Mouse (Mus musculus) layer of hippocampus, adult 11-12 months (tissue): ENCODE measurements around the gene Pde2a.

ENCODE experiments used
- DNase-seq: peaks from one replicate; pipeline ENCODE4 v3.0.0; 2022; ENCODE audit warnings: low spot score

The Pde2a gene

DNA sequence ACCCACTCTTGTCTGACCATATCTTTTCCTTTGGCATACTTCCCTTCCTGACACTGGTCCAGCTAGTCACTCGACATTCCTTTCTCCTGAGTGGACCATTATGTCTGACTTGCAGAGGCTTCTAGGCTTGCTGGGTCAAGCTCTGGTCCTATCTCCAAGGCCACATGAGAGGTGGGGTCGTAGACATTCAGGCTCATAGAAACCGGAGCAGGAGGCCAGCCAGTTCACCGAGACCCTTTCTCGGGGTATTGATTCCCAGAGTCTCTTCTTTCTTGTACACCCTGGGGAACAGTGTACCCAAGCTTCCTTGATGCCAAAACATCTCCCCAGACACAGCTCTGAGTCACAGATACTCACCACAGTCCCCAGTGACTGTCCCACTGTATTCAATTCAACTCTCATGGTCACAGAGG lies 52.9 kb downstream of the Pde2a start:
- DNase-seq = no peak

DNA sequence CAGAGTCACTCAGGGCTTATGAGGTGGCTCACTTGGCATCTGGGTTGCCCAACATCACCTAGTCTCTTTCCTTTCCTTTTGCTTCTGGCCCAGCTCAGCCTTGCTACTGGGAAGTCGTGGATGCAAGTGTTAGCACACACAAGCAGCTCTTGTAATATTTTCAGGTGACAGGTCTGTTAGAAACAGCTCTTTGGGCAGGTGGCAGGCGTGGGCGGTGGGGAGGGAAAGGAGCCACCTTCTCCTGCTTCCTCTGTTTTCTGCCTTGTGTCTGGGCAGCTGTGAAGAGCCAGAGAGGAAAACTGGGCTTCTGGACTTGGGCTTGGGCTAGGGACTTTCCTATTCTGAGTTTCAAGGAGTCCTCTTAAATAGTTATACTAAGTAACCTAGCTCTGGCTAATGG lies 54.5 kb downstream of the Pde2a start:
- DNase-seq = no peak

DNA sequence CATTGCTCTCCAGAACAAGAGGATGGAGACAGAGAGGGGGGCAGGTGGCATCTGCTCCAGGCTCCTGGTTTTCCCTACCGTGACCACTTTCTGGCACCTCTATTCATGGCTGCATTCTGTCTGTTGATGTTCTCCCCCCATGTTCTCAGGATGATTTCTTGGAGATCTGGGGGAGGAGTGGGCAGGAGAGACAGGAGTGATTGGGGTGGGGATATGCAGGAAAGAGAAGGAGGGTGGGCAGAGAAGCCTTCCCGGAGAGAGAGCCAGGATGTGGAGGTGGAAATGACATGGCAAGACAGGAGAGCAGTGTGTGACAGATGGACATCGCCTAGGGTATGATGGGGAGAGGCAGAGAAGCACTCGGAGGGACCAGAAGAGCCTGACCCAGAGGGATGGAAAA lies 55.0 kb downstream of the Pde2a start:
- no peak for DNase-seq

DNA sequence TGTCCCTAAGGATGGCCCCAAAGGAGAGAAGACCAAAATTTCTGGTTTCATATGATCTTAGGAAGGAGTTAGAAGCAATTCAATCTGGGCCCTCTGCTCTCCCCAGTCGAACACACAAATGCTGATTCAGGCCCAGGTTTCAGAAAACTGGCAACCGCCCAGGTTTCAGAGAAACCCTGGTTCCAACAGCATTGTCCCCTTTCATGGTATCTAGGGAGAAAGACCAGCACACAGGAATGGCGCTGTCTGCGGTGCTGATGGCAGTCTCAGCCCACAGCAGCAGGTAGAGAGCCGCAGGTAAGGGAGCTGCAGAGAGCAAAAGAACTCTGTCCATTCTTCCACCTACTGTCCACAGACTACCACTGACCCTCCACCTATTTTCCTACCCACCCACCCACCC lies 55.7 kb downstream of the Pde2a start:
- no peak for DNase-seq

DNA sequence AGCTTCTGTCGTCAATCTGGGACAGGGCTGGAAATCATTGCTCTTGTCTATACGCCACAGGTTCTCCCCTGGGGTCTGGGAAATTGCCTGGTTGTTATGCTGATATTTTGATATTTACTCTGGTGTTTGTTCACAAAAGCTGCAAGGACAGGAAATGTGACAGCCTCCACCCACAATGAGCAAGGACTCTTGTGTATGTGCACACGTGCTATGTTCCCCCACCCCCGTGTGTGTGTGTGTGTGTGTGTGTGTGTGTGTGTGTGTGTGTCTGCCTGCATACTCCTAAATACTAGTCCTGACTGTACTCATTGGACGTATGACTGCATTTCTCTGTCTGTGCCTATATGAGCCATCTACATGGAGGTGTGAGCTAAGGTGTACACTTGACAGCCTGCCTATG lies 56.6 kb downstream of the Pde2a start:
- DNase-seq = no peak

DNA sequence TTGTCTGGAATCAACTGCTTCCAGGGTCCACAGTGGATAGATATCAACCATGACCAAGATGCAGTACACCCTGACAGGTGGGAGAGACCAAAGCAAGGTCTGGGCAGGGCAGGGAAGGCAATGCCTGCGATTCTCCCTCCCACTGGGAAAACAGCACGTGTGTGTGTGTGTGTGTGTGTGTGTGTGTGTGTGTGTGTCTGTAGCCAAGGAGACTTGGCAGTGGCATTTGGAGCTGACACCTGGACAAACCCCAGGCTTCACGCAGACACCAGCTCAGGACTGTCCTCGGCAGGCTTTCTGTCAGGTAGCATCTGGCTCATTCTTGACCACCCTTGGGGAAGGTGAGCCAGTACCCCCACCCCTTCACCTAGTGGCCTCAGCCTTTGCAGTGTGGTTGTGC lies 58.4 kb downstream of the Pde2a start:
- DNase-seq = no peak

DNA sequence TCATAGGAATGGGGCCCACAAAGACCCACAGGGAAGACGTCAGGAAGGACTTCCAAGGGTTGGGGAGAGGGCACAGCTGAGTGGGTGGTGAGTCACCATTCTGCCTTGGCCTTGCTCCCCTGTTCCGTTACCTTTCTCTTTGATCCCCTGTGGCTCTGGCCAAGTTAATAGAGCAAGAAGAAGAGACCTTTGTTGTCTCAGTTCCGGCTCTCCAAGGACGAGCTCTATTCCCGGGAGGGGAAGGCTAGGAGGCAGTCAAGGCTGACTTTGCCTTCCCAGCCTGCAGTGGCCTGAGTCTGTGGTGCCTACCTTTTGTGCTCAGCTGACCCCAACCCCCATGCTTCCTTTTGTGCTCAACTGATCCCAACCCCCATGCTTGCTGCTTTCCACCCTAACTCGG lies 59.2 kb downstream of the Pde2a start:
- no peak for DNase-seq

DNA sequence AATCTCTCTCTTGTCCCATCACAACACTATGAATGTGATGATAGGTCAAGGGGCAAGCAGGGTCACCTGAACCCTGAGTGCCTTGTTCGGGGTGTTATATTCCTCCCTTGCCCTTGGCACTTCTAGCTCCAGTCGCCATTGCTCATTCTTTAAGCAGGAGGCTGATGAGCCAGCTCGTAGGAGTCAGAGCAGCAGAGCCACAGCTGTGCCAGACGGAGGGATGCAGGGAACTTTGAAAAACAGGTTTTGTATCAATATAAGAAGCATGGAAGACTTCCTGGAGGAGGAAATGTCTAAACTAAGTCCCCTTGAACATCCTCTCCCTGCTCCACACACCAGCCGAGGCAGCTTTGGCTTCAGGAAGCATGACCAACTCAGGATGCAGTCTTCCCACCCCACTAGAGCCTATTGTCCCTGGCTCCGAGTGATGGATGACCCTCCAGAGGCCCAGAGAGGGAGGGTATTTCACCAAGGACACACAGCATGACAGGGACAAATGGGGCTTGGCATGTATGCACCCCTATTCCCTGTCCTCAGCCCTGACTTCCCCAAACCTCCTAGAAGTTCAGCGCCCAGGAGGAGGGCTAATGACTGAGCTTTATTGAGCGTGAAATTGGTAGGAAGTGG lies 60.5 kb downstream of the Pde2a start:
- DNase-seq = no peak

DNA sequence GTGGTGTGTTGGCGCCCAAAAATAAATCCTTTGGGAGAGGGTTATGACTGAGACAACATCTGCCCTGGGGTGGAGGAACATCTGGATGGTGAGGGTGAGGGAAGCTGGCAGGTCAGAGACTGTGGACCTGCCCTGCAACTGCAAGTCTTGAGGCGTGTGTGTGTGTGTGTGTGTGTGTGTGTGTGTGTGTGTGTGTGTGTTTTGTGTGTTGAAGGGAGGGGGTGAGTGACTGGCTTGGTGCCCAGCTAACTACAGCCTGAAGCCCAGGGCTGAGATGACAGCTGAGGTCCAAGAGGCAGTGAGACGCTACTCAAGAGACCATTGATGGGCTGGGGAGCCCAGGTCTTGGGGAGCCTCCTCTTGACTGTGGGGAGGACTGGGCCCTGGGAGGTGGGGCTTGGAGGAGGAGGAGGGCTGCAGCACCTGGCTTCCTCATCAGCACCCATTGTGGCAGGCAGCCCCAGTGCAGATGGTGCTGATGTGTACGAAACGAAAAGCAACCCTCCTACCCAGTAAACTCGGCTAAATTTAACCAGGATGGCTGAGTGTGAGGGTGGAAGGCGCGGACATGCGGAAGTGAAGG lies 61.1 kb downstream of the Pde2a start:
- DNase-seq = peak; percentile 53

DNA sequence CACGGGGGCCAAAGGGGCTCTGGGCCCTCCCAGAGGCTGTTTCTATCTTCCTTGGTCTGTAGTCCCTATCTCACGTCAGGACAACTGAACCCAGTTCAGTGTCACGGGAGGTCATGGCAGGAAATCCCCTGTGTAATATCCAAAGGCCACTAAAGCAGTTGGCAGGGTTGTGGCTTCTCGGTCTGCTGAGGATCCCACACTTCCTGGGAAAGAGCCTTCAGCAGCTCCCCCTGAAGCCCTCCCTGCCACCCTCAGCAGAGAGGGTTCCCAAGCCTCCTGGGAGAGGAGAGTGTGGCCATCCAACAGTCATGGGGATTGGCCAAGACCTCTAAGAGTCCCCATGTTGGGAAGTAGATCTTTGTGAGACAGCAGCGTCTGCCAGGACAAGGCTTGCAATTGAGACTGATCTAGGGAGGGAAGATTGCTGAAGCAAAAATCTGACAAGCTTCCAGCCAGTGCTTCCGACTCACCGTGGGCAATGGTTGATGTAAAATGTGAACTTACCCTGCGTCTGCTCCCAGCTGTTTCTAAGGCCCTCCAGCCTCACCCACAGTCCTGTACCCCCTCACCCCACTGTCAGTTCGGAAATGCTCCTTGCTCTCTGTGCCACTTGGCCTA lies 62.1 kb downstream of the Pde2a start:
- no peak for DNase-seq

DNA sequence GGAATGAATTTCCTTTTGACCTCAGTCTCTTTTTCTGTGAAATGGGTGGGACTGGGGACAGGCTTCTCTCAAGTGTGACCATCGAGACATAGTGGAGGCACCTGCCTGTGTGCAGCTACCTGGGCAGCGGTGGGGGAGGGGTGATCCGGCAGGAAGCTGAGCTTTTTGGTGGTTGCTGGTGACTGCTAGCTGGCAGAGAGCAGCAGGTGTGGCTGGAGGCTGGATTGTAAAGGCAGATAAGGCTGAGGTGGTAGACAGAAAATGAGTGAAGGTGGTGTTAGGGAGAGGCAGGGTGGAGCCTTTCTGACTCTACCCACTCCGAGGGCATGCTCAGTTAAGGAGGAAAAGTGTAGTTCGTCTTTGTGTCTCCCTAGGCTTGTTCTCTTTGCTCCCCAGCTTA lies 65.6 kb downstream of the Pde2a start:
- DNase-seq = no peak

DNA sequence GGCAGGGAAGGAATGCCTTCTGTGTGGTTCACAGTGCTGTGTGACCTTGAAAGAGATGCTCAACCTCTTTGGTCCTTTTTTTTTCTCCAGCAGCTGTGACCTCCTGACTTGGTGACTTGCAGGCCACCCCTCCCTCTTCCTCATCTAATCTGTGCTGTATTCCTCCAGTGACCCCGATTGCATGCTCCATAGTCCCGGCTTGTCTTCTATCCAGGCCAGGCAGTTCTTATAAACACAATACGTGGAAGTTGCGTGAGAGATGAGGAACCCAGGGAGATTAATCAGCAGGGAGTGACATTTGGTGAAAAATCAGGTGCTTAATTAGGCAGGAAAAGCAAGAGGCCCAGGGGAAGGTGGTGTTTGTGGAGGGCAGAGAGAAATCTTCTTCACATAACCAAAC lies 69.5 kb downstream of the Pde2a start:
- DNase-seq = no peak

DNA sequence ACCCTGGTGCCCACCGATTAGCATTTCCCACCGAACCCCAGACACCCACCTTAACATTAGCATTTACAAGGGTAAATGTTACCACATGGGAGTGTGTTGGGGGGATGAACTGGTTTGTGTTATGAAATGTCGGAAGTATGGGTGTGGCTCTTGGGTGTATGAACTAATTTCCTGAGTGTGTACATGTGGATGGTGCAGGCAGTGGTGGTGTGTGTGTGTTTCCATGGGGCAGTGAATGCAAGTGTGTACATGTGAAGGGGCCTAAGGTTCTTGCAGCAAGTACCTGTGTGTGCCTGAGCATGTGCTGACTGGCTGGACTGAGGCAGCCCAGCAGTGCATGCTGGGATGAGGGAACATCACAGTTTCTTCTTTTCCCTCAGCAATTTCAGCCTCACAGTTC lies 76.9 kb downstream of the Pde2a start:
- no peak for DNase-seq

DNA sequence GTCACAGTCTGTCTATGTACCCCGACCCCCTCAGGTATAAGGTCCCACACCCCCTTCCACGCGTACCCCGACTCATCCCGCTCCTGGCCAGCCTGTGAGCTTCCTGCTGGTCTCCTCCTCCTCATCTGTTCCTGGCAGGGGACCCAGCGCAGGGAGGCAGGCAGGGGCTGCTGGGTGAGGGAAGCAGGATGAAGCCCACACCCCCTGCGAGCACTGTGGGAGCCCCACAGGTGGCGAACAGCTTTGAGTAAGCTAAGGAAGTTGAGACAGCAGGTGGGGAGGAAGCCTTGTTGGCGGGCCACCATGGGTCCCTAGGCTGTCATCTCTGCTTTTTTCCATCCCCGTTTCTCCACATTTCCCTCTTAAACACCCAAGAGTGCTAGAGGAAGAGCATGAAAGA lies 77.8 kb downstream of the Pde2a start:
- DNase-seq = no peak

DNA sequence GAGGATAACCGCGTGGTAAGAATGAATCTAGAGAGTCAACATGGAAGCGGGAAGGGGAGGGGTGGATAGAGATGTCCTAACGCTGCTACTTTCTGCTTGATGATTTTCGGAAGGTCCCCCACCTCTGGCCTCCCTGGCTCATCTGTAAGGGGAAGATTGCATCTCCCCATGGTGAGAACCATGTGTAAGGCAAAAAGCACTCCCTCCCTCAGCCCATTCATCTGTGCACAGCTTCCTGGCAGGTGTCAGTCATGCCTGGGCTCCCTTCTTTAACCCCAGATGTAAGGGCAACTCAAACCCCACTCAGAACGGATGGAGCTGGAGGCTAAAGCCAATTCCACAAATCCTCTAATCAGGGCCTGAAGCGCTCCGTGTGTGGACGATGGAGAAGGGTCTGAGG lies 78.2 kb downstream of the Pde2a start:
- DNase-seq = no peak

DNA sequence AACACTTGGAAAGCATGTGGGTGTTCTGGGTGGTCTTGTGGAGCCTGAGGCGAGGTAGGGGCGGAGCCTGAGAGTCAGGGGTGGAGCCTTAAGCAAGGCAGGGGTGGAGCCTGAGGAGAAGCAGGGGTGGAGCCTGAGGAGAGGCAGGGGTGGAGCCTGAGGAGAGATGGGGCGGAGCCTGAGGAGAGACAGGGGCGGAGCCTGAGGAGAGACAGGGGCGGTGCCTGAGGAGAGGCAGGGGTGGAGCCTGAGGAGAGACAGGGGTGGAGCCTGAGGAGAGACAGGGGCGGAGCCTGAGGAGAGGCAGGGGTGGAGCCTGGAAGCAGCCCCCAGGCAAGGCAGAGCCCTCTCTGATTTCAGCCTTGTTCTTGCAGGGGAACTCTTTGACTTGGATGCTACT lies 79.7 kb downstream of the Pde2a start:
- DNase-seq = no peak

DNA sequence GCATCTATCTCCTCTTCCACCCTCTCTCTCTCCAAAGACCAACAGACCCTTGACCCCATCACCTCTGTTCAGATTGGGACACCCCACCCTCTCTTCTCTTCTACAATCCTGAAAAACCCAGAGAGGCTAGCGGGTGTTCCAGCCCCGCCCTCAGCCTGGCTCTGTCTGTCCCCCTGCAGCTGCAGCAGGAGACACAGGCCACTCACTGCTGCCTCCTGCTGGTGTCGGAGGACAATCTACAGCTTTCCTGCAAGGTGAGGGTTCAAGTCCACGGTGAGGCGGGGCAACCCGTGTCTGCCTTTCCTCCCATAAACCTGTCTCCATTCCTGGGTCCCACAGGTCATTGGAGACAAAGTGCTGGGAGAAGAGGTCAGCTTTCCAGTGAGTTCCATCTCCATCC lies 80.2 kb downstream of the Pde2a start:
- no peak for DNase-seq

DNA sequence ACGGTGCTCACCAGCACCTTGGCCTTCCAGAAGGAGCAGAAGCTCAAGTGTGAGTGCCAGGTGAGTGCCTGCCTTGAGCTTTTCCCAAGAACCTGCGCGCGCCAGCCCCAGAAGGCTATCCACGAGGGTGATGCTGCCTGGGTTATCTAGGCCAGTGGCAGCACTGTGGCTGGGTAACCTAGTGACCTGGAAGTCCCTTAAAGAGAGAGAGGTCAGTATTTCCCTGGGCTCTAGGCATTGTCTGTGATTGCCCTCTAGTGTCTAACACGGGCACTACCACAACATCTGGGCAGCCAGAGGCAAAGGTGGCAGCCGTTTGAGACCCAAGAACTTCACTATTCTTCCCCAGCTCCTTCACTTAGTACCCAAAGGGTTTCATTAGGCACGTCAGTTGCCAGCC lies 81.9 kb downstream of the Pde2a start:
- DNase-seq = peak; percentile 68

DNA sequence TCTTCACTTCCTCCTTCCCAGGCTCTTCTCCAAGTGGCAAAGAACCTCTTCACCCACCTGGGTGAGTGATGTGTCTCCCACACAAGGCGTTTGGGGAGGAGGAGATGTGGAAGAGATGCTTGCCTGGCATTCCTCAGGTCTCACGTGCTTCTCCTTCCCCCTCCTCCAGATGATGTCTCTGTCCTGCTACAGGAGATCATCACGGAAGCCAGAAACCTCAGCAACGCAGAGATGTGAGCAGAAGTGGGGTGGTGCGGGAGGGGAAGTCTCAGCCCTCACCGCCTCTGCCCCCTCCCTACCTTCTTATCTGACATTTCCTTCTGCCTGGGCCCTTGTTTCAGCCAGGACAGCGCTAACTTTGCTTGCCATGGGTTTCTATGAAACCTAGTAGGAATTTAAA lies 82.3 kb downstream of the Pde2a start:
- no peak for DNase-seq

DNA sequence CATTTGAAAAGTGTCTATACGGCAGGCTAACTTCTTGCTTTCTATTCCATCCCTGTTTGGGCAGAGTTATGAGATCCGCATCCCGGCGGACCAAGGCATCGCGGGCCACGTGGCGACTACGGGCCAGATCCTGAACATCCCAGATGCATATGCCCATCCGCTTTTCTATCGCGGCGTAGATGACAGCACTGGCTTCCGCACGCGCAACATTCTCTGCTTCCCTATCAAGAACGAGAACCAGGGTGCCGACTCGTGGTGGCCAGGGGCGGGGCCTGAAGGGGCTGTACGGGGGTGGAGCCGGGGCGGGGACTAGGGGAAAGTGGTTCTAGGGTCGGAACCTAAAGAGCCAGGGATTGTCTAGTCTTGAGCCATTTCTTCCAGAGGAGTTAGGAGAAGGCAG lies 83.0 kb downstream of the Pde2a start:
- no peak for DNase-seq

DNA sequence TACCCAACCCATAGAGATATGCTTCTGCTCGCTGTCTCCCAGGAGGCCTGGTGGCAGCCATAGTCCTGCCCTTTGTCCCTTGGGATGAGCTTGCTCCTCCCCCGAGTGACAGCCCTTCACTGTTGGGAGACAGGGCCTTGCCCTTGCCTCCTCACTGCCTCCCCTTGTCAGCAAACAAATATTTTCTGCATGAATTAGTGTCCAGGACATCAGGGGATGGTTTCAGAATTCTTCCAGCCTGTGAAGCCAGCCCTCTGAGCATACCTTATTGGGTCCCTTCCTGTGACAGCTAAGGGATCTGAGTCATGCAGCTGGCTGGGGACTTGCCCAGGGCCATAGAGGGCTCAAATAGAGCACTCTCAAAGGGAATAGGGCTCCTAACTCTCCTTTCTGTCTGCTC lies 87.7 kb downstream of the Pde2a start:
- DNase-seq = no peak

DNA sequence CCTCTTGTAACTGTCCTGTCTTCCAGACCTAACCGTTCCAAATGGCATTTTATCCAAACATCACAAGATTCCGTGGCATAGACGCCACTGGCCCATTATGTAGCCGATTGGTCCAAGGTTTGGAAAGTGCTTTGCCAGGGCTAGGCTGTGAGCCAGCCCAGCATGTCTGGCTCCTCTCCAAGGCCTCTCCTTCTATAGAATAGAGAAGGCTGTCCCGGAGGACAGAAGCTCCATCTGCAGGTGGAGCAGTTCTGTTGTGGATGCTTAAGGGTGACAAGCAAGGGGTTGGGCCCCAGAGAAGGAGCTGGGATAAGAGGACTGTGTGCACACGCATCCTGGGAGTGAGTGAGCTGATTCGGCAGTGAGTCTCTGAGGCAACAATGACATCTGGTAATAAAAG lies 92.2 kb downstream of the Pde2a start:
- peak; percentile 47 for DNase-seq

DNA sequence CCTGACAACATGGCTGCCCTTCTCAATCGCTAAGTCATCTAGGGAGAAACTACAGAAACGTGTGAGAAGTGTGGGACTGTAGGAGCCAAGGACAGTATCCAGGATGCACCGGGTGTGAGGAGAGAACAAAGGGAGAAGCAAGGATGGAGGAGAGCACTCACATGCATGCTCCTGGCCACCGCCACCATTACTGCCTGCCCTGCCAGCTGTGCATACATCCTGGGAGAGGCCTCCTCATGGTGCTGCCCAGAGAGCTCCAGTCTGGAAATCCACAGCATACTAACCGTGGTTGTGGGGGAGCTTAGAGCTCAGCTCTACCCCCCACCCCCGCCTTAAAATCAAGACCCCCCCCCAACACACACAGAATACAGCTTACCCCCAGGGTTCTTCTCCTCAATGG lies 93.3 kb downstream of the Pde2a start:
- DNase-seq = no peak

DNA sequence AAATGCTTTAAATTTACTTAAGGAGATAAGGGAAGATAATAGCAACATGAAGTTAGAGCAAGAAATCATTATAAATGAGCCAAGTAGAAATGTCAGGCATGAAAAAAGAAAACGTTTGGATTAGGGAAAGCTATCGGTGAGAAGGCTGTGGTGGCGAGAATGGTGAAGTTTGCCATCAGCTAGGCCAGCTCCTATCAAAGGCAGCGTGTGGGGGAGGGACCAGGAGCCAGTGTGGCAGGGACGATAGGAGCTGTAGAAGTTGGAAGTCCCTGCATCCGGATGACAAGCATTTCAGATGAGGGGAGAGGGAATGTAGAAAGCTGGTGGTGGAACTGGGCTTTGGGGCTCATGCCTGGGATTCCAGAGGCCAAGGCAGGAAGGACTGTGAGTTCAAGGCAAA lies 93.8 kb downstream of the Pde2a start:
- no peak for DNase-seq
